Mouse (Mus musculus): ENCODE measurements around the gene Baz1b.

DNA sequence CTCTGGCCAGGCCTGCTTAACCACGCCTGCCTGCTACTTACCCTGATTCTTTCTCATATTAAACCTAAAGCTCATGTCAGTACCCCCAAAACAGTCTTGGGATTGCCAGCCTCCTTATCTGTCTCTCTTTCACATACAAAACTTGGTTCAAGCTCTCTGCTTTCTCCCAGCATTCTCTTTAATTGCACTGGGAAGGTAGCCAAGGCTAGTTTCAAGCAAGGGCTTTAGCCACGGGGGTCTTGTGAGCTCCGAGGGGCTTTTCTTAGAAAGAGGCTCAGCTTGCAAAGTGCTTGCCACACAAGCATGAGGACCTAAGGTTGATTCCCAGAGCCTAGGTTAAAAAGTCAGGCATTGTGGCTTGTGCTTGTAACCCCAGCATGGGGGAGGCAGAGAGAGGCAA lies 98.1 kb downstream of the Baz1b start:
- no peak for TF ChIP-seq USF1 (IDR thresholded peaks at IDR 0.05; ENCODE audit: low read depth)
- no peak for TF ChIP-seq CTCF (IDR thresholded peaks at IDR 0.05; ENCODE audit: control insufficient read depth, insufficient read depth, insufficient read length)
- TF ChIP-seq FOSL1 (IDR thresholded peaks at IDR 0.05; ENCODE audit: insufficient read depth, low read length, poor library complexity, severe bottlenecking) = no peak
- no peak for TF ChIP-seq CEBPB (IDR thresholded peaks at IDR 0.05; ENCODE audit: low read depth)
- TF ChIP-seq MAX (IDR thresholded peaks at IDR 0.05) = no peak
- TF ChIP-seq MYOD1 (IDR thresholded peaks at IDR 0.05; ENCODE audit: control insufficient read depth, insufficient read length, low read depth) = no peak
- TF ChIP-seq MYOG (IDR thresholded peaks at IDR 0.05; ENCODE audit: control insufficient read depth, extremely low read depth, insufficient read length) = no peak

All from C2C12 (cell line).